Mouse (Mus musculus) cerebellum, adult 2 months (tissue): ENCODE results near the gene Nat14.

ENCODE experiments used
- CTCF ChIP-seq: fragments of 200-500 bp; IDR thresholded peaks from 2 replicates; pipeline ENCODE4 v1.5.1; 2011; ENCODE audit warnings: low read depth, mild to moderate bottlenecking, control low read depth, low read length, moderate library complexity, borderline replicate concordance; ENCODE audit not compliant: insufficient read depth
- POLR2A ChIP-seq: fragments of 200-500 bp; IDR thresholded peaks from 2 replicates; pipeline ENCODE4 v1.6.1; 2011; ENCODE audit warnings: low read length, control low read depth, borderline replicate concordance; ENCODE audit not compliant: insufficient read depth

GRCm38 (mm10) chr7:4934160-4934914 lies 12.5 kb downstream of the Nat14 start:
- TF ChIP-seq CTCF (no peak; the same call in 1 of the 2 replicates), POLR2A (no peak)
